Mouse (Mus musculus) liver, postnatal 0 days (tissue): ENCODE data around the gene Slc16a4. TPM values are rescaled to one million over a fixed set of nuclear protein-coding genes. Genes with fewer than 3 reads are reported as not detected.

Source experiments
- ATAC-seq: fragments of 200-750 bp; cut with Nextera tagmentation; 2 replicates; pipeline ENCODE4 v1.8.0; 2017; ENCODE audit warnings: mild to moderate bottlenecking, moderate library complexity
- DNase-seq: peaks from one replicate; pipeline ENCODE4 v3.0.0-alpha.2; 2016
- H3K27ac ChIP-seq: fragments of 300-500 bp; sonication (generic); 2 replicates; pipeline ENCODE4 v1.5.1; 2014; ENCODE audit warnings: antibody characterized with exemption, moderate library complexity, mild to moderate bottlenecking, low read depth
- H3K27me3 ChIP-seq: fragments of 300-500 bp; sonication (generic); 2 replicates; pipeline ENCODE4 v1.6.1; 2014; ENCODE audit warnings: low read length, control low read depth, mixed read lengths; ENCODE audit not compliant: insufficient read depth
- H3K36me3 ChIP-seq: fragments of 300-500 bp; sonication (generic); replicated peaks from 2 replicates; pipeline ENCODE4 v1.6.1; 2014; ENCODE audit warnings: mild to moderate bottlenecking, control low read depth, low read length, moderate library complexity, mixed read lengths; ENCODE audit not compliant: insufficient read depth
- H3K4me1 ChIP-seq: fragments of 300-500 bp; sonication (generic); 2 replicates; pipeline ENCODE4 v1.6.1; 2014; ENCODE audit warnings: antibody characterized with exemption, mild to moderate bottlenecking, control low read depth; ENCODE audit not compliant: insufficient read depth
- H3K4me2 ChIP-seq: fragments of 300-500 bp; sonication (generic); 2 replicates; pipeline ENCODE4 v1.6.1; 2014; ENCODE audit warnings: low read depth, mild to moderate bottlenecking, low read length, moderate library complexity, mixed read lengths
- H3K4me3 ChIP-seq: fragments of 300-500 bp; sonication (generic); 2 replicates; pipeline ENCODE4 v1.5.1; 2014; ENCODE audit warnings: low read depth, low read length
- H3K9ac ChIP-seq: fragments of 300-500 bp; sonication (generic); replicated peaks from 2 replicates; pipeline ENCODE4 v1.6.1; 2014; ENCODE audit warnings: mild to moderate bottlenecking, moderate library complexity
- H3K9me3 ChIP-seq: fragments of 300-500 bp; sonication (generic); 2 replicates; pipeline ENCODE4 v1.6.1; 2016; ENCODE audit warnings: mild to moderate bottlenecking, control low read depth, low read length, mixed read lengths
- CTCF ChIP-seq: sonication (generic); IDR thresholded peaks from 2 replicates; pipeline ENCODE4 v1.5.1; 2016; ENCODE audit warnings: antibody characterized with exemption, low read depth
- EP300 ChIP-seq: IDR thresholded peaks from 2 replicates; pipeline ENCODE4 v1.6.1; 2016; ENCODE audit warnings: antibody characterized with exemption, low read depth, mild to moderate bottlenecking
- WGBS: fragments of 180-500 bp; shearing (Covaris S2); extraction: QIAGEN DNeasy Blood & Tissue Kit; methylation state at CpG from one replicate; pipeline ENCODE4 v1.1.7; 2014; ENCODE audit not compliant: insufficient replicate concordance; 5-methylcytosine and 5-hydroxymethylcytosine counted together
- polyA plus RNA-seq: library from polyadenylated mRNA; unstranded; fragments of >200 nt; fragmentation: Nextera tagmentation; extraction: Ambion mirVana; gene quantifications from 2 replicates; pipeline ENCODE4 v1.2.1, GENCODE M21; 2015

Gene Slc16a4
- polyA plus RNA-seq, 1 experiment from 2014 or later = 0.27 TPM

- peak overlapping the region; percentile 93 for H3K4me2 ChIP-seq
- ATAC-seq = peak; percentile 88
- peaks cover 27% of the 10 kb centered on the region for H3K36me3 ChIP-seq
- peak overlapping the region; percentile 93 for H3K27ac ChIP-seq
- no peaks in the 10 kb centered on the region for H3K27me3 ChIP-seq
- TF ChIP-seq CTCF (no peak), EP300 (peak; percentile 58; the same call in 1 of the 2 replicates)
- peaks cover 22% of the 10 kb centered on the region for H3K4me1 ChIP-seq
- DNase-seq = peak; percentile 95
- under 1% methylated on average over 37 of the region's 37 CpGs for WGBS
- H3K4me3 ChIP-seq = peak overlapping the region; percentile 90
- peak overlapping the region; percentile 91 for H3K9ac ChIP-seq
- H3K9me3 ChIP-seq = no peaks in the 10 kb centered on the region
Observed at GRCm38 (mm10) chr3:107332960-107333380, 41.9 kb downstream of the Slc16a4 start.

GRCm38 (mm10) chr3:107333381-107334201, 42.6 kb downstream of the Slc16a4 start, which contains the start of gene Rbm15:
TSS of gene Rbm15 (minus strand) at chr3:107333673.
- no peaks in the 10 kb centered on the region for H3K9me3 ChIP-seq
- peak within 1 kb of the TSS; percentile 90 for H3K4me3 ChIP-seq
- peak; percentile 86 for ATAC-seq
- TF ChIP-seq CTCF (peak; percentile 28), EP300 (peak; percentile 60)
- H3K27me3 ChIP-seq = no peaks in the 10 kb centered on the region
- DNase-seq = peak; percentile 96
- peak within 1 kb of the TSS; percentile 91 for H3K9ac ChIP-seq
- H3K27ac ChIP-seq = peak within 1 kb of the TSS; percentile 93
- WGBS = under 1% methylated on average over 62 of the region's 62 CpGs
- peaks cover 22% of the 10 kb centered on the region for H3K4me1 ChIP-seq
- H3K4me2 ChIP-seq = peak within 1 kb of the TSS; percentile 93
- H3K36me3 ChIP-seq = peaks cover 25% of the 10 kb centered on the region

GRCm38 (mm10) chr3:107334202-107334934, 43.3 kb downstream of the Slc16a4 start:
- Histone ChIP-seq H3K4me3 (peak overlapping the region; percentile 90), H3K9ac (peak overlapping the region; percentile 73), H3K9me3 (no peaks in the 10 kb centered on the region), H3K27me3 (no peaks in the 10 kb centered on the region), H3K27ac (peak overlapping the region; percentile 93), H3K36me3 (peaks cover 21% of the 10 kb centered on the region), H3K4me1 (peaks cover 21% of the 10 kb centered on the region), H3K4me2 (peak overlapping the region; percentile 86)
- WGBS = 10% methylated on average over 12 of the region's 12 CpGs
- ATAC-seq (no peak), DNase-seq (no peak)
- TF ChIP-seq CTCF = no peak
- no peak for TF ChIP-seq EP300

- Histone ChIP-seq H3K27ac (no peak overlapping the region), H3K36me3 (no peaks in the 10 kb centered on the region), H3K4me1 (no peaks in the 10 kb centered on the region; the same call in 1 of the 2 replicates), H3K4me3 (no peak overlapping the region), H3K9me3 (no peaks in the 10 kb centered on the region), H3K4me2 (no peak overlapping the region), H3K9ac (no peak overlapping the region), H3K27me3 (no peaks in the 10 kb centered on the region)
- TF ChIP-seq CTCF (no peak), EP300 (no peak)
- 40% methylated on average over 3 of the region's 3 CpGs for WGBS
- ATAC-seq = no peak
- no peak for DNase-seq
Observed at GRCm38 (mm10) chr3:107343971-107344370, 52.9 kb downstream of the Slc16a4 start.

GRCm38 (mm10) chr3:107345033-107345725, 54.1 kb downstream of the Slc16a4 start:
- Histone ChIP-seq H3K27ac (no peak overlapping the region), H3K4me1 (no peaks in the 10 kb centered on the region; the same call in 1 of the 2 replicates), H3K9ac (no peak overlapping the region), H3K4me3 (no peak overlapping the region), H3K9me3 (no peaks in the 10 kb centered on the region), H3K27me3 (no peaks in the 10 kb centered on the region), H3K4me2 (no peak overlapping the region), H3K36me3 (no peaks in the 10 kb centered on the region)
- WGBS = 24% methylated on average over 3 of the region's 3 CpGs
- DNase-seq = no peak
- ATAC-seq = no peak
- TF ChIP-seq CTCF (no peak), EP300 (no peak)

GRCm38 (mm10) chr3:107349006-107349405, 58.0 kb downstream of the Slc16a4 start:
- H3K4me1 ChIP-seq = no peaks in the 10 kb centered on the region; the same call in 1 of the 2 replicates
- no peak overlapping the region for H3K4me2 ChIP-seq
- no peaks in the 10 kb centered on the region for H3K27me3 ChIP-seq
- DNase-seq (no peak), ATAC-seq (no peak)
- no peak overlapping the region for H3K4me3 ChIP-seq
- H3K9me3 ChIP-seq = no peaks in the 10 kb centered on the region
- WGBS = 85% methylated on average over 3 of the region's 3 CpGs
- H3K9ac ChIP-seq = no peak overlapping the region
- H3K27ac ChIP-seq = no peak overlapping the region
- no peaks in the 10 kb centered on the region for H3K36me3 ChIP-seq
- TF ChIP-seq EP300 = no peak
- TF ChIP-seq CTCF = no peak
